Mouse (Mus musculus): ENCODE results near the gene Lrrd1.

DNA sequence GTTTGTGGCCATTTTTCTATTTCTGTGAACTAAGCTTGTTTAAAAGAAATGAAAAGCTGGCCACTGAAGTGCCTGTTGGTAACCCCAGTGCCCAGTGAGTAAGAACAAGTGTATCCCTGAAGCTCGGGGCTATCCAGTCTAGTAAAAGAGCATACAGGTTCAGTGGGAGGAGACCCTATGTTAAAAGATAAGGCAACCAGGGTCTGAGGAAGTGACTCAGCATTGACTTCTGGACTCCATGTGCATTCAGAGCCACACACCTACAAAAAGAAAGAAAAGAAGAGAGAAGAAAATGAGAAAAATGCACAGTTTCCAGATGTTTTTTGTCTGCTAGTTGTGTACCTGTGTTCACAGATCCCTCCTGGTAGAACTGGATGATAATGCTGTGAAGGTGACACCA lies 10.9 kb upstream of the Lrrd1 start:
- no peak for TF ChIP-seq EP300 (IDR thresholded peaks at IDR 0.05; ENCODE audit: low read depth)
- TF ChIP-seq CTCF (IDR thresholded peaks at IDR 0.05; ENCODE audit: low read depth) = no peak

Measured in heart, postnatal 0 days (tissue).